Mouse (Mus musculus) kidney, adult 2 months (tissue): ENCODE measurements around the gene Dynlrb2.

Experiments
- CTCF ChIP-seq: fragments of 200-500 bp; conservative IDR thresholded peaks from 2 replicates; pipeline ENCODE4 v1.5.1; 2011; ENCODE audit warnings: low read depth, mild to moderate bottlenecking, control low read depth, low read length, moderate library complexity, mixed read lengths; ENCODE audit not compliant: insufficient read depth, insufficient read length
- POLR2A ChIP-seq: fragments of 200-500 bp; IDR thresholded peaks from one replicate; pipeline ENCODE4 v1.6.1; 2011; ENCODE audit warnings: low read depth, low read length, control low read depth

DNA sequence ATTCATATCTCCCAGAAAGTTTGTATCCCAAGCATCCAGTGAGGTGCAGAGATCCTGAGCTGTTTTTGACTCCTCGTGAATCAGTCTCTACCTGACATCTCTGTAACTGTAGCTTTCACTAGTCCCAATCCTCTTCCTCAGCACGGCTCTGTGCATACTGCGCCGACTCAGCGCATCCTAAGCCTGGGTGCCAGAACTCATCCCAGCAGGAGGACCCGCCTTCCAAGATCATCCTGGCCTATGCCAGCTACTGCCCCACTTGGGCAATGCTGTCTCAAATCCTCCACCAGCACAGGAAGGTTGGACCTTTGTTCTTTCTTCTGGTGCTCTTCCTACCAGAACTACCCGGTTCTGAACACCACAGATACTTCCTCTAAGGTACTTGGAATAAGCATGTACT, 20.1 kb downstream of the Dynlrb2 start:
- TF ChIP-seq CTCF (no peak), POLR2A (no peak)
